In genomic region chrX:75382195-75382771, GRCm38 (mm10) we compare ENCODE assay signal across 8 mouse cellular contexts. TPM values are rescaled to one million over a fixed set of nuclear protein-coding genes. Genes with fewer than 3 reads are reported as not detected.
DNase-seq lines count a peak whose midpoint lies in the region; ATAC-seq and TF ChIP-seq lines count a peak whose summit lies in the region.

Gene Fundc2 (plus strand): TSS chrX:75382399.
Gene F8 (minus strand): TSS chrX:75382615.

- peak within 1 kb of the TSS; percentile 84 for H3K9ac ChIP-seq in heart, embryonic 13.5 days
- peak within 1 kb of the TSS; percentile 69 for H3K9ac ChIP-seq in kidney, postnatal 0 days (ENCODE audit: low read depth, low read length)
- H3K9ac ChIP-seq in liver, adult 2 months (ENCODE audit: low read depth, low read length): peak within 1 kb of the TSS; percentile 89

- H3K4me2 ChIP-seq in heart, embryonic 13.5 days: peak within 1 kb of the TSS; percentile 65
- H3K4me2 ChIP-seq in kidney, postnatal 0 days (ENCODE audit: low read length): peak within 1 kb of the TSS; percentile 52
- H3K4me2 ChIP-seq in myocyte (ENCODE audit: low read depth): peak within 1 kb of the TSS; percentile 86

- H3K9me3 ChIP-seq in heart, embryonic 13.5 days: no peaks in the 10 kb centered on the region
- H3K9me3 ChIP-seq in kidney, postnatal 0 days (replicated peaks; ENCODE audit: low read length): no peaks in the 10 kb centered on the region

- TF ChIP-seq POLR2A in liver, adult 2 months (IDR thresholded peaks at IDR 0.05; ENCODE audit: extremely low read depth, insufficient read depth, low read length): peak; percentile 39
- peak; percentile 79 for TF ChIP-seq POLR2A in myocyte (IDR thresholded peaks at IDR 0.05; ENCODE audit: insufficient read length, low read depth)

- no peaks in the 10 kb centered on the region for H3K27me3 ChIP-seq in heart, embryonic 13.5 days (replicated peaks)
- H3K27me3 ChIP-seq in kidney, postnatal 0 days (ENCODE audit: insufficient read depth, low read length): no peaks in the 10 kb centered on the region
- no peaks in the 10 kb centered on the region for H3K27me3 ChIP-seq in liver, adult 2 months (ENCODE audit: control insufficient read depth, insufficient read depth, low read length)
- H3K27me3 ChIP-seq in myocyte (ENCODE audit: control insufficient read depth, insufficient read depth, insufficient read length): no peaks in the 10 kb centered on the region

- H3K4me3 ChIP-seq in brown adipose tissue, adult 24 weeks (ENCODE audit: insufficient read depth, low read depth, low read length): peak within 1 kb of the TSS; percentile 83
- peak within 1 kb of the TSS; percentile 62 for H3K4me3 ChIP-seq in heart, embryonic 13.5 days
- peak within 1 kb of the TSS; percentile 46 for H3K4me3 ChIP-seq in kidney, postnatal 0 days (replicated peaks; ENCODE audit: low read depth, low read length)
- H3K4me3 ChIP-seq in liver, adult 2 months (ENCODE audit: insufficient read depth, low read depth, low read length): peak within 1 kb of the TSS; percentile 90
- H3K4me3 ChIP-seq in myocyte: peak within 1 kb of the TSS; percentile 59

- no peaks in the 10 kb centered on the region; the same call in 1 of the 2 replicates for H3K79me2 ChIP-seq in liver, adult 2 months (ENCODE audit: control insufficient read depth, insufficient read depth, low read length)
- peaks cover 31% of the 10 kb centered on the region for H3K79me2 ChIP-seq in myocyte (ENCODE audit: control insufficient read depth, insufficient read depth)

- TF ChIP-seq CTCF in kidney, postnatal 0 days (IDR thresholded peaks at IDR 0.05; ENCODE audit: low read depth): no peak
- TF ChIP-seq CTCF in liver, adult 2 months (IDR thresholded peaks at IDR 0.05; ENCODE audit: low read depth, low read length): no peak

- no peak within 1 kb of the TSS for H3ac ChIP-seq in myocyte (ENCODE audit: control insufficient read depth, insufficient read length)

- peaks cover under 1% of the 10 kb centered on the region; the same call in 1 of the 2 replicates for H3K36me3 ChIP-seq in heart, embryonic 13.5 days
- H3K36me3 ChIP-seq in kidney, postnatal 0 days (ENCODE audit: insufficient read depth, low read length): no peaks in the 10 kb centered on the region
- 0 out of 2 replicates have a peak, but pooled peaks cover 2% of the 10 kb centered on the region for H3K36me3 ChIP-seq in liver, adult 2 months (ENCODE audit: control insufficient read depth, insufficient read depth, low read length)
- no peaks in the 10 kb centered on the region for H3K36me3 ChIP-seq in myocyte (ENCODE audit: control insufficient read depth, insufficient read depth)

- H3K4me1 ChIP-seq in brown adipose tissue, adult 24 weeks (ENCODE audit: control insufficient read depth, insufficient read depth, insufficient read length, low read length): no peaks in the 10 kb centered on the region
- no peaks in the 10 kb centered on the region for H3K4me1 ChIP-seq in heart, embryonic 13.5 days
- H3K4me1 ChIP-seq in kidney, postnatal 0 days (replicated peaks; ENCODE audit: insufficient read depth, low read length): no peaks in the 10 kb centered on the region
- peaks cover 2% of the 10 kb centered on the region; the same call in 1 of the 2 replicates for H3K4me1 ChIP-seq in liver, adult 2 months (ENCODE audit: control insufficient read depth, insufficient read depth, low read length)

- peak; percentile 97 for ATAC-seq in CD4-positive, CD25-positive, alpha-beta regulatory T cell, adult 4 months
- ATAC-seq in erythroid progenitor cell, adult 5-6 weeks (replicated peaks; ENCODE audit: low FRiP score, poor library complexity, severe bottlenecking): peak; percentile 95
- peak; percentile 83 for ATAC-seq in heart, embryonic 13.5 days (ENCODE audit: extremely low read depth, insufficient number of reproducible peaks, low FRiP score, low TSS enrichment)
- ATAC-seq in kidney, postnatal 0 days (replicated peaks; ENCODE audit: low FRiP score, low read depth): peak; percentile 98

- WGBS in heart, embryonic 13.5 days: 6% methylated on average over 24 of the region's 25 CpGs
- 26% methylated on average over 22 of the region's 25 CpGs for WGBS in kidney, postnatal 0 days
- under 1% methylated on average over 25 of the region's 25 CpGs for WGBS in liver, adult 2 months

- H3K27ac ChIP-seq in brown adipose tissue, adult 24 weeks (replicated peaks; ENCODE audit: low read depth, low read length): peak within 1 kb of the TSS; percentile 92
- peak within 1 kb of the TSS; percentile 92 for H3K27ac ChIP-seq in heart, embryonic 13.5 days (replicated peaks)
- H3K27ac ChIP-seq in kidney, postnatal 0 days: peak within 1 kb of the TSS; percentile 82
- peak within 1 kb of the TSS; percentile 90 for H3K27ac ChIP-seq in liver, adult 2 months (replicated peaks; ENCODE audit: insufficient read depth, low read depth, low read length)

- peak; percentile 83 for DNase-seq in kidney, postnatal 0 days (ENCODE audit: low spot score)
- peak; percentile 60 for DNase-seq in liver, adult 2 months (ENCODE audit: extremely low read depth, low read depth, low spot score)
- peak; percentile 64 to 71 for DNase-seq in spleen, postnatal 4 days (ENCODE audit: low spot score in 2 of 2)

TF ChIP-seq in myocyte, 11 proteins besides CTCF, POLR2A, EP300 and RAD21:
- TF ChIP-seq MAX (IDR thresholded peaks at IDR 0.05; ENCODE audit: low read depth) (no peak), E2F4 (IDR thresholded peaks at IDR 0.05; ENCODE audit: insufficient read depth) (no peak), MYOG (IDR thresholded peaks at IDR 0.05; ENCODE audit: control insufficient read depth in 1 of 3, insufficient read depth in 1 of 3, insufficient read length in 2 of 3, low read depth in 2 of 3) (peak in 2 of 3 experiments; percentile 40 to 81), POLR2AphosphoS2 (IDR thresholded peaks at IDR 0.05; ENCODE audit: insufficient read length, low read depth) (peak; percentile 55), MYOD1 (IDR thresholded peaks at IDR 0.05; ENCODE audit: control insufficient read depth in 1 of 3, insufficient read length in 2 of 3, low read depth in 2 of 3) (peak; percentile 2 to 79 (median 48))

RNA-seq across cellular contexts. Expression of gene Fundc2, which starts in this region (rescaled TPM):
- polyA plus RNA-seq in CD4-positive, CD25-positive, alpha-beta regulatory T cell, adult 4 months (2017; shearing (Covaris generic)): 100 to 1,000 TPM in 1 of 2 experiments, 10 to 100 TPM in 1; 54.5 to 131 TPM
- polyA plus RNA-seq in brown adipose tissue, adult 24 weeks (2012; ENCODE audit: insufficient read depth, insufficient read length, missing spikeins): 146 and 161 TPM in 2 replicates
- 26.8 and 30.3 TPM in 2 replicates for total RNA-seq in erythroid progenitor cell, adult 5-6 weeks (2015; ENCODE audit: low replicate concordance)
- 33.5 and 39.8 TPM in 2 replicates for total RNA-seq in erythroid progenitor cell, adult 5-6 weeks (2017; ENCODE audit: low replicate concordance)
- polyA plus RNA-seq in heart, embryonic 13.5 days (2015; fragmentation: Nextera tagmentation; extraction: Ambion mirVana): 77.7 and 81.1 TPM in 2 replicates
- polyA plus RNA-seq in kidney, postnatal 0 days (2015; fragmentation: Nextera tagmentation; extraction: Ambion mirVana): 73.5 and 77.8 TPM in 2 replicates
- total RNA-seq in liver, adult 2 months (2014; rRNA removed): 5.6 and 6.8 TPM in 2 replicates
- 1.1 and 1.2 TPM in 2 replicates for polyA plus RNA-seq in liver, adult 2 months (2012; rRNA removed)
- polyA plus RNA-seq in myocyte (2012; fragmentation: generic; extraction: Trizol): 36.3 TPM

RNA-seq across cellular contexts. Expression of gene F8, which starts in this region (rescaled TPM):
- under 1 TPM; 0.42 to 0.73 TPM for polyA plus RNA-seq in CD4-positive, CD25-positive, alpha-beta regulatory T cell, adult 4 months (2017; shearing (Covaris generic))
- 1.5 and 3.1 TPM in 2 replicates for polyA plus RNA-seq in brown adipose tissue, adult 24 weeks (2012; ENCODE audit: insufficient read depth, insufficient read length, missing spikeins)
- 6.3 and 6.8 TPM in 2 replicates for total RNA-seq in erythroid progenitor cell, adult 5-6 weeks (2015; ENCODE audit: low replicate concordance)
- total RNA-seq in erythroid progenitor cell, adult 5-6 weeks (2017; ENCODE audit: low replicate concordance): 4.0 and 8.5 TPM in 2 replicates
- 1.6 and 2.3 TPM in 2 replicates for polyA plus RNA-seq in heart, embryonic 13.5 days (2015; fragmentation: Nextera tagmentation; extraction: Ambion mirVana)
- 4.2 and 4.8 TPM in 2 replicates for polyA plus RNA-seq in kidney, postnatal 0 days (2015; fragmentation: Nextera tagmentation; extraction: Ambion mirVana)
- total RNA-seq in liver, adult 2 months (2014; rRNA removed): 21.3 and 32.5 TPM in 2 replicates
- polyA plus RNA-seq in liver, adult 2 months (2012; rRNA removed): 0.57 and 1.6 TPM in 2 replicates
- 0.40 TPM for polyA plus RNA-seq in myocyte (2012; fragmentation: generic; extraction: Trizol)

Comparison
In these comparisons a context has a peak if more than half of its experiments do, and no peak if none do; other contexts are left out.
1. Peak in every context shown above with its lines: DNase-seq, ATAC-seq, H3K4me3 ChIP-seq and H3K27ac ChIP-seq.
2. RNA of gene Fundc2 (polyA plus RNA-seq): 146 to 161 TPM in brown adipose tissue, adult 24 weeks, 54.5 to 131 TPM in CD4-positive, CD25-positive, alpha-beta regulatory T cell, adult 4 months, 73.5 to 77.8 TPM in kidney, postnatal 0 days, 77.7 to 81.1 TPM in heart, embryonic 13.5 days and 36.3 TPM in myocyte (single experiment); 1.1 to 1.2 TPM in liver, adult 2 months; every median in the first group is over 10 times any median in the second.